Mouse (Mus musculus) thymus, adult 2 months (tissue): ENCODE results near the gene Cpsf2. TPM values are rescaled to one million over a fixed set of nuclear protein-coding genes. Genes with fewer than 3 reads are reported as not detected.
"Not testable (repeated sequence)": the region's sequence is repeated elsewhere in the genome, so short reads cannot be mapped to it uniquely, and the experiment has no call there.

Experiments used
- DNase-seq: peaks from one replicate; pipeline ENCODE4 v3.0.0; 2021
- H3K27ac ChIP-seq: fragments of 200-500 bp; 2 replicates; pipeline ENCODE4 v1.5.1; 2012; ENCODE audit warnings: low read length, control low read depth; ENCODE audit not compliant: control insufficient read depth, insufficient read depth
- H3K27me3 ChIP-seq: fragments of 200-500 bp; 2 replicates; pipeline ENCODE4 v1.6.1; 2012; ENCODE audit warnings: mild to moderate bottlenecking, low read length, moderate library complexity, mixed read lengths; ENCODE audit not compliant: control insufficient read depth, insufficient read depth
- H3K36me3 ChIP-seq: fragments of 200-500 bp; 2 replicates; pipeline ENCODE4 v1.6.1; 2012; ENCODE audit warnings: mild to moderate bottlenecking, low read length, moderate library complexity; ENCODE audit not compliant: control insufficient read depth, insufficient read depth
- H3K4me1 ChIP-seq: fragments of 200-500 bp; replicated peaks from 2 replicates; pipeline ENCODE4 v1.6.1; 2012; ENCODE audit warnings: low read length; ENCODE audit not compliant: control insufficient read depth, insufficient read depth
- H3K4me3 ChIP-seq: fragments of 200-500 bp; 2 replicates; pipeline ENCODE4 v1.5.1; 2012; ENCODE audit warnings: mild to moderate bottlenecking, low read length, control low read depth, moderate library complexity; ENCODE audit not compliant: control insufficient read depth, insufficient read depth
- CTCF ChIP-seq: fragments of 200-500 bp; IDR thresholded peaks from 2 replicates; pipeline ENCODE4 v1.5.1; 2012; ENCODE audit warnings: mild to moderate bottlenecking, control low read depth, low read length, moderate library complexity, borderline replicate concordance; ENCODE audit not compliant: control insufficient read depth, poor library complexity, insufficient read depth; ENCODE audit errors: extremely low read depth
- POLR2A ChIP-seq: fragments of 200-500 bp; IDR thresholded peaks from 2 replicates; pipeline ENCODE4 v1.6.1; 2012; ENCODE audit warnings: mild to moderate bottlenecking, low read length, control low read depth, moderate library complexity; ENCODE audit not compliant: control insufficient read depth, poor library complexity, insufficient read depth; ENCODE audit errors: extremely low read depth
- WGBS: fragments of 180-500 bp; shearing (Covaris S2); methylation state at CpG from one replicate; pipeline ENCODE4 v1.1.7; 2018; 5-methylcytosine and 5-hydroxymethylcytosine counted together
- polyA plus RNA-seq: library from polyadenylated mRNA; depleted of rRNA; stranded (reverse); fragments of >200 nt; gene quantifications from 2 replicates; pipeline ENCODE4 v1.2.3, GENCODE M21; 2012; rRNA removed

The Cpsf2 gene
- polyA plus RNA-seq: 6.6 and 6.9 TPM in 2 replicates

GRCm38 (mm10) chr12:101975601-101976571 lies at the start of gene Cpsf2:
Gene Cpsf2, plus strand, starts transcription at chr12:101975988.
- DNase-seq: peak; percentile 80
- H3K27ac ChIP-seq: peak within 1 kb of the TSS; percentile 63
- no peak for TF ChIP-seq CTCF
- peak; percentile 70 for TF ChIP-seq POLR2A
- under 1% methylated on average over 77 of the region's 77 CpGs for WGBS
- no peaks in the 10 kb centered on the region for H3K27me3 ChIP-seq
- no peaks in the 10 kb centered on the region for H3K36me3 ChIP-seq
- H3K4me1 ChIP-seq: peaks cover 5% of the 10 kb centered on the region
- H3K4me3 ChIP-seq: peak within 1 kb of the TSS; percentile 85

- TF ChIP-seq CTCF: no peak
- no peak for TF ChIP-seq POLR2A
- Histone ChIP-seq H3K4me1 (no peaks in the 10 kb centered on the region), H3K4me3 (no peak overlapping the region), H3K27ac (no peak overlapping the region), H3K36me3 (peaks cover 36% of the 10 kb centered on the region), H3K27me3 (no peaks in the 10 kb centered on the region)
- no peak for DNase-seq
- 94% methylated on average over 1 of the region's 1 CpGs for WGBS
Observed at GRCm38 (mm10) chr12:101928423-101928822, 47.4 kb upstream of the Cpsf2 start.

- TF ChIP-seq POLR2A (no peak), CTCF (no peak)
- Histone ChIP-seq H3K36me3 (peaks cover 40% of the 10 kb centered on the region), H3K4me1 (no peaks in the 10 kb centered on the region), H3K27me3 (no peaks in the 10 kb centered on the region), H3K4me3 (no peak overlapping the region), H3K27ac (no peak overlapping the region)
- DNase-seq: no peak
- WGBS: 97% methylated on average over 3 of the region's 3 CpGs
Observed at GRCm38 (mm10) chr12:101935223-101935622, 40.6 kb upstream of the Cpsf2 start.

GRCm38 (mm10) chr12:101937572-101937971 lies 38.2 kb upstream of the Cpsf2 start:
- TF ChIP-seq POLR2A: no peak
- no peak for TF ChIP-seq CTCF
- Histone ChIP-seq H3K4me1 (no peaks in the 10 kb centered on the region), H3K36me3 (peaks cover 42% of the 10 kb centered on the region), H3K27ac (no peak overlapping the region), H3K27me3 (no peaks in the 10 kb centered on the region), H3K4me3 (no peak overlapping the region)
- DNase-seq: no peak
- WGBS: 88% methylated on average over 7 of the region's 7 CpGs

GRCm38 (mm10) chr12:101947986-101948385 lies 27.8 kb upstream of the Cpsf2 start:
- Histone ChIP-seq H3K27ac (no peak overlapping the region), H3K36me3 (peaks cover 17% of the 10 kb centered on the region), H3K4me3 (no peak overlapping the region), H3K27me3 (no peaks in the 10 kb centered on the region), H3K4me1 (no peaks in the 10 kb centered on the region)
- TF ChIP-seq CTCF (no peak), POLR2A (no peak)
- WGBS: 93% methylated on average over 8 of the region's 8 CpGs
- no peak for DNase-seq

- WGBS: 83% methylated on average over 4 of the region's 4 CpGs
- H3K4me1 ChIP-seq: no peaks in the 10 kb centered on the region
- TF ChIP-seq POLR2A (no peak), CTCF (no peak)
- peaks cover 17% of the 10 kb centered on the region for H3K36me3 ChIP-seq
- H3K4me3 ChIP-seq: no peak overlapping the region
- no peaks in the 10 kb centered on the region for H3K27me3 ChIP-seq
- DNase-seq: no peak
- H3K27ac ChIP-seq: no peak overlapping the region
Observed at GRCm38 (mm10) chr12:101948801-101949200, 27.0 kb upstream of the Cpsf2 start.

- H3K36me3 ChIP-seq, H3K27me3 ChIP-seq, H3K4me1 ChIP-seq, H3K4me3 ChIP-seq, H3K27ac ChIP-seq, DNase-seq: not testable (repeated sequence)
- WGBS: 96% methylated on average over 8 of the region's 8 CpGs
Observed at GRCm38 (mm10) chr12:101955821-101956220, 20.0 kb upstream of the Cpsf2 start.
